Mouse (Mus musculus): ENCODE data around the gene Cdc42ep2. TPM values are rescaled to one million over a fixed set of nuclear protein-coding genes. Genes with fewer than 3 reads are reported as not detected.

Cdc42ep2 gene
- total RNA-seq, 2 experiments from 2014 or later = 9.3 to 9.5 TPM

DNA sequence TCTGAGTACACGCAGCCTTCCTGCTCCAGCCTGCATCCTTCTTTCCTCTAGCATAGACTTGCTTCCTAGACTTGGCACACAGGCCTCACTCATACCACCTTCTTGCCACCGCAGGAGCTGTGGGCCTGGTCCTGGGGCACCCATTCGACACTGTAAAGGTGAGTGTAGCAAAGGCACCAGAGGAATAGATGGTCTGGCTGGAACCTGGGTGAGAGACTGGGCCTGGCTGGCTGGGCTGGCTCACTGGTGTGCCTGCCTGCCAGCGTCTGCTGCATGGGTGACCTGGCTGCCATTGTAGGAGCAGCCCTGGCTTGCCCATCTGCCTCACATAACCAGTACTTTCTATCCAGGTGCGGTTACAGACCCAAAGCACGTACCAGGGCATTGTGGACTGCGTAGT, 44.9 kb downstream of the Cdc42ep2 start:
- DNase-seq = no peak
- intact Hi-C loops (cut with DNase I) = no loop called here

DNA sequence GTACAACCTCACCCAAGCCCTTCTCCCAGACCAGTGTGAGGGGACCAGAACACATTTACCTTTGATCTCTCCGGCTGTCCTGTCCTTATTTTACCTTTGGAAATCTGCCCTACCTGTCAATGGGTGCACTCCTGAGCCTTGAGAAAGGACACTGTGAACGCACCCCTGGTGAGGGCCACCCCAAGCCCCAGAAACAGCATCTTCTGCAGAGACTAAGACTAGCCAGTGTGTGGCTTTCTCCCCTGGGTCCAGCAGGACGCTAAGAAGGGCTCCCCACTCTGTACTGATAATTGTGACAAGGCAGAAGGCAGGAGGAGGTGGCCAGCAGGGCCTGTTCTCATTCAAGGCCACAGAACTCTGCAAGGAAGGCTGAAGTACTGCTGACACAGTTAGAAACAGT, 45.7 kb downstream of the Cdc42ep2 start:
- no peak for DNase-seq
- intact Hi-C loops (cut with DNase I) = loop anchor here (1.0 kb wide), 2 partner anchors 28 to 86 kb away; no protein-coding TSS in a partner anchor

DNA sequence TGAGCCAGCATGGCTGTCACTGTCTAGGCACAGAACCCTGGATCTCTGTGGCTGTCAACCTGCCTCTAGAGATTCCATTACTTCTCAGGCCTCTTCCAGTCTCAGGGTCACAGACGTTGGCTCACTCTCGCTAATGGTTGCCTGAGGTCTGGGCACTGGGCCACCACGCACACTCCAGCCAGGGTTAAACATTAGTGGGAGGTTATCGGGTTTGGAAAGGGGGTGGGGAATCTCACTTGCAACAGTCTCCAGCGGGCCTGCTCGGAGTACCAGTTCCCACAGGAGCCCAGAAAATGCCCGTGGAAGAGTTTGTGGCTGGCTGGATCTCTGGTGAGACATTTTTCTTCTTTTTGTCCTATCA, 46.3 kb downstream of the Cdc42ep2 start:
- peak in 1 of 2 experiments; percentile 25 for DNase-seq

DNA sequence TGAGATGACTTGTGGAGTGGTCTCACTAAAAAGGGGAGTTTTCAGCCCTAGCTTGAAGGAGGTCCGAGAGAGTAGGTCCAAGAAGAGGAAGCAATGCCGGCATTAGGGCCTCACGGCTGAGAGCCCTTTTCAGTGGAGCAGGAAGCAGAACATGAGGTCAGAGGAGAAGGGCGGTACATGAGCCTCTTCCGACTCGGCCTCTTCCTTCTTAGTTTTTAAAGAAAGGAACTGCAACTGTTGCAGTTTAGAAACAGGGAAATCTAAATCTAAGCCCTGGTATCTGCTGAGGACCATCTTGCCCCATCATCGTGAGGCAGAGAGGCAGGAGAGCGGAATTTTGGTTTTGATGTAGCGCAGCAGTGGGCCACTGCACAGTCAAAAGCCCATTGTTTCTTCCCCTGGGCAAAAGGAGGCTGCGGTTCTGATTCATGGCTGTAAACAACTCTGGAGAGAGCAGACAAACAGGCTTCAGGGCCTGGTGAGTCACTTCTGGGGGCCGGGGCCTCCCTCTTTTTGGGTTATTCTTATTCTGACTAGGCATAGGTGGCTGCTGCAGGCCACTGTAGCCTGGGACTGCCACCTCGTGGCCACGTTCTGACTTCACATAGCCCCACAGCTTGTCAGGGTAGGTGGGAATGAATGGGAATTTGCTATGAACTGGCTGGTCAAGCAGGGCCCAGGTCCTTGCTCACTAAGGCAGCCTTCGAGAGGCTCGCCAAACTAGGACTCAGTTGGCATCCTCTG, 46.8 kb downstream of the Cdc42ep2 start, which contains the start of gene Slc25a45:
Gene Slc25a45 (plus strand): TSS at position 191 of the 744 bp plus-strand sequence.
- intact Hi-C loops (cut with DNase I) = loop anchor here (1.0 to 2.0 kb wide), 3 partner anchors 26 to 91 kb away; no protein-coding TSS in a partner anchor
- DNase-seq = peak; percentile 70 to 74

More for the DNA sequence above, 46.3 kb downstream of the Cdc42ep2 start:
- intact Hi-C loops (cut with DNase I) = loop anchor here (1.0 kb wide), 2 partner anchors 27 to 85 kb away; no protein-coding TSS in a partner anchor

DNA sequence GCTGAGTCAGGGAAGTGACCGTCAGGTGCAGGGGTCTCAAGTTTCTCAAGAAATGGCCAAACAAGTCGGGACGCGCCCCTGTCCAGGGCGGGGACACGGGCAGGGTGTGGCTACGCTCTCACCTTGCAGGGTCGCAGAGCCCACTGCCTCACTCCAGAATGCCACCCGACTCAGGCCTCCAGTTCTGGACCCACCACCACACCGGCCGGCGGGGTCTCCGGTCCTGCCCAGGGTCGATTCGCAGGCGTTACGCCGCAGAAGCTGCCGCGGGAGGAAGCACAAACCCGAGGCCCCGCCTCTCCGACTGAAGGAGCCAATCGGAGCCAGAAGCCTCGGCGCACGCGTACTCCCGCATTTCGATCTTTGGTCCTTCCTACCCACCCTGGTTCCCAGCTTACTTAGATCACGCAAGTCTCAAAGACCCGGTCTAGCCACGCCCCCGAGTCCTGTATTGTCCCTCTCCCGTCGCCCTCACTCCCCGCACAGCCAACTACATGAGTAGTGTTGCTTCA, 49.6 kb downstream of the Cdc42ep2 start, which contains the start of gene Frmd8:
Gene Frmd8 (minus strand): TSS at position 306 of the 512 bp plus-strand sequence.
- intact Hi-C loops (cut with DNase I) = no loop called here
- DNase-seq = peak; percentile 93 to 94

DNA sequence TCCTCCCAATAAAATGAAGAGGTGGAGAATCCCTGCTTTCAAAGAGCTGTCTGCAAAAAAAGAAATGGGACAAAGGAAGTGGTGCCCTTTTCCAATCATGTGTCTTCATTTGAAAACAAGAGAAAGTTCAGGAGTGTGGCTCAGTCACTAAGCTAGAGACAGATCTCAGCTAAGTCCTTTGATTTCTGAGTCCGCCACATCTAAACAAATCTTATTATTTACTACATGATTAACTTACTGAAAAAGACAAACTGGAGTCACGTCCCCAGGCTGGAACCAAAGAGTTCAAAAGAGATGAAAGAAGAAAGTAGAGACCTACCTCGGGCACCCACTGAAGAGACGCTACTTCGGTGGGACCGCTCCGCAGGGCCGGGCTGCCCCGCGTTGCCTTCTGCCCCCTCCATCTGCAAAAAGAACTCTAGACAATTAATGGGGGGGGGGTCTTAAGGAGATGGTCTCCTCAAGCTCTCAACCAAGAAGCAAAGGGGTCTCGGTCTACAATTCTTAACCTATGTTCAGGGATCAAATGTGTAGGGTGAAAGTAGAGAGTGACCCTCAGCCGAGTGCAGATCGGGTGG, 50.1 kb downstream of the Cdc42ep2 start:
- intact Hi-C loops (cut with DNase I) = no loop called here
- no peak for DNase-seq

DNA sequence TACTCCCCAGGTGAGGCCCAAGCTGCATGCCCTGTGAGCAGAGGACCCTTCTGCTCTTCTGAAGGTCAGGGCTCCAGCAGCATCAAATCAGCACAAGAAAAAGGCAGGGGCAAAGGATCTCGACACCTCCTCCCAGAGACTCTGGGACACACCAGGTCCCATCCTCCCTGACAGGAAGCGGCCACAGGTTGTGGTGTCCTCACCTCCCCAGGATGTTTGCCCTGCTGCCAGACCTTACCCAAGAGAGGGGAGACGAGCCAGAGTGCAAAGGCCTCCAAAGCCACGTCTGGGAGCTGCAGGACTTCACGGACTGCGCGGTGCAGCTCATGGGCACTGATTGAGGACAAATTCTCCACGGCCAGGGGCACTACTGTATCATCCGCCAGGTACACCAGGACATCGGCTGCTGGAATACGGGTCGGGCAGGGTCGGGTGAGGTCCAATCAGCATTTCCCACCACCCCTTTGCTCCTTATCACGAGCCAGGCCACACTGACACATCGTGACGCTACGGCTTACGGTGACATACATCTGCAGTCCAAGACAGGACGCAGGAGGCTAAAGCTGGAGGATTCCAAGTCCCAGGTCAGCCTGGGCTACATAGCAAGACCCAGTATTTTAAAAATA, 51.6 kb downstream of the Cdc42ep2 start:
- intact Hi-C loops (cut with DNase I) = no loop called here
- DNase-seq = no peak

DNA sequence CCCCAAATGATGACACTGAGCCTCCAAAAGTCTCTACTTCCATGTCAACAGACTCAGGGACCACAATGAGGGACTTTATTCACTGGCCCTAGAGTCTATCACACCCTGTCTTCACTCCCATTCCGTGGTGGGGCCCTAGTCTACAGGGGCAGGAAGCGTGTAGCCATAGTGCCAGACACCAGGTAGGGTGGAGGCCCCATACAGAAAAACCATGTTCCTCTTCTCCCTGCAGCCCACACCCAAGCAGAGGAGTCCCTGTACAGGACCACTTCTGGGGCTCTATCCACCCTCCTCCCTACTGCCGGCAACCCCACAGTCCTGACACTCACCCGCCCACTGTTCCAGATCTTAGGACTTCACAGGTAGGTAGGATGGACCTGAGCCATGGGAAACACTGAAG, 52.1 kb downstream of the Cdc42ep2 start:
- intact Hi-C loops (cut with DNase I) = no loop called here
- no peak for DNase-seq

DNA sequence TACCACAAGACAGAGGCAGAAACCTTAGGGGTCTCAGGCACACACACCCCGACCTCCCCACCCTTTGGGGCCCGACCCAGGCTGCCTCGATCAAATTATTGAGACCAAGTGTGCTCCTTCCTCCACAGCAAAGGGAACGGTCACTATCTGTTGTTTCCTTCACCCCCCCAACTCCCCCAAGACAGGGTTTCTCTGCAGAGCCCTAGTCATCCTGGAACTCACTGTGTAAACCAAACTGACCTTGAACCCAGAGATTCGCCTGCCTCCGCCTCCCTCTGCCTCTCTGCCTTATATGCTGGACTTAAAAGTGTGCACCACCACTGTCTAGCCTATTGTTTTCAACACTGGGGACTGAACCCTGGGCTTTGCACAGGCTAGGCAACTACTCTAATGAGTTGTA, 52.9 kb downstream of the Cdc42ep2 start:
- DNase-seq = no peak
- intact Hi-C loops (cut with DNase I) = no loop called here

DNA sequence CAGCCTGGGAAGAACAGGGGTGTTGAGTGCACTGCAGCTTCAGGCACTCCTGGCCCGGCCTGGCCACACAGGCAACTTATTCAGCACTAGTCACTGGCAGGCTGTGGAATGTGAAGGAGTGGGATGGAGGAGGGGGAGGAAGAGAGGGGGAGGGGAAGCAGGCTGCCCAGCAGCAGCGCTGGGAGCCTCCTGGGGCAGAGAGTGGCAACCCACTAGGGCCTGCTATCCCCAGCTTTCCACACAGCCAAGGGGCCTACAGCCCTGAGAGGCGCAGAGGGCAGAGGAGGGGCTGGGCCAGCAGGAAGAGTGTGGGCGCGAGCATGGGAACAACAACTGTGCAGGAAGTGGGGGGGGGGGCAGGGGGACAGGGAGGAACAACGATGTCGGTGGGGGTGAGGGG, 53.3 kb downstream of the Cdc42ep2 start:
- peak in 1 of 2 experiments; percentile 43 for DNase-seq
- intact Hi-C loops (cut with DNase I) = no loop called here

DNA sequence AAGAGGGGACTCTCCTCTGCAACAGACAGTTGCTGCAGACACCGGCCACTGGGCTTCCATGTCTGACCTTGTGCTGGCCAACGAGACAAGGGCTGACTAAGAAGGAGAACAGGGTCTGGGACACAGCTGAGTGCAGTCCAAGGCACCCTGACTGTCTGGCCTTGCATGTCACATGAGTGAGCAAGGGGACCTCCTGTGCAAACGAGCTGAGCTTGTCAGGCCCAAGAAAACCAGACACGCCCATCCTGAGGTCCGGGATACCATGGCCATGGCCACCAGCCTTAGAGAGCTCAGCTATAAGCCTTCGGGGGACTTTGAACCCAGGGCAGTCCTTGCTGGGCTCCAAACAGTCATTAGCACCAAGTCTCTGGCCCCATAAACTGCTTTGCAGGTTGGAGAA, 56.5 kb downstream of the Cdc42ep2 start:
- intact Hi-C loops (cut with DNase I) = no loop called here

More for the DNA sequence above, 56.5 kb downstream of the Cdc42ep2 start:
- no peak for DNase-seq

Other genes with a start within 250 kb of the Cdc42ep2 start
- gene Map3k11, start 236.1 kb downstream of the Cdc42ep2 start, total RNA-seq (2021) = 10 to 100 TPM; 26.0 to 29.5 TPM
- gene Pcnx3, start 235.9 kb downstream of the Cdc42ep2 start, total RNA-seq (2021) = 10 to 100 TPM; 15.7 to 16.8 TPM
- not detected for gene Kcnk7, start 220.4 kb downstream of the Cdc42ep2 start, total RNA-seq (2021)
- 100 to 1,000 TPM; 135 to 136 TPM for gene Ehbp1l1, start 198.5 kb downstream of the Cdc42ep2 start, total RNA-seq (2021)
- gene Fam89b, start 195.2 kb downstream of the Cdc42ep2 start, total RNA-seq (2021) = 10 to 100 TPM; 29.3 to 32.6 TPM
- gene Ltbp3, start 183.9 kb downstream of the Cdc42ep2 start, total RNA-seq (2021) = 10 to 100 TPM; 36.5 to 42.2 TPM
- 10 to 100 TPM; 69.0 to 72.9 TPM for gene Scyl1, start 153.4 kb downstream of the Cdc42ep2 start, total RNA-seq (2021)
- 10 to 100 TPM; 11.4 to 11.7 TPM for gene Frmd8, start 49.5 kb downstream of the Cdc42ep2 start, total RNA-seq (2021)
- gene Slc25a45, start 47.0 kb downstream of the Cdc42ep2 start, total RNA-seq (2021) = 1 to 10 TPM; 3.4 to 4.2 TPM
- gene Tigd3, start 30.7 kb downstream of the Cdc42ep2 start, total RNA-seq (2021) = under 1 TPM; 0.57 to 0.64 TPM
- gene Dpf2, start 11.8 kb downstream of the Cdc42ep2 start, total RNA-seq (2021) = 10 to 100 TPM; 75.8 to 96.2 TPM
- 10 to 100 TPM; 10.6 to 10.9 TPM for gene Pola2, start 39.4 kb upstream of the Cdc42ep2 start, total RNA-seq (2021)
- gene Slc22a20, start 61.3 kb upstream of the Cdc42ep2 start, total RNA-seq (2021) = not detected
- gene Capn1, start 91.1 kb upstream of the Cdc42ep2 start, total RNA-seq (2021) = 10 to 100 TPM; 34.7 to 35.2 TPM
- gene Syvn1, start 121.8 kb upstream of the Cdc42ep2 start, total RNA-seq (2021) = 10 to 100 TPM; 19.4 to 26.4 TPM
- gene Mrpl49, start 133.0 kb upstream of the Cdc42ep2 start, total RNA-seq (2021) = 10 to 100 TPM; 36.2 to 39.7 TPM
- 100 to 1,000 TPM; 556 to 559 TPM for gene Fau, start 133.0 kb upstream of the Cdc42ep2 start, total RNA-seq (2021)
- 10 to 100 TPM; 11.3 to 11.5 TPM for gene Znhit2, start 136.4 kb upstream of the Cdc42ep2 start, total RNA-seq (2021)
- gene Tm7sf2, start 143.6 kb upstream of the Cdc42ep2 start, total RNA-seq (2021) = 1 to 10 TPM; 3.0 to 3.7 TPM
- gene Vps51, start 152.4 kb upstream of the Cdc42ep2 start, total RNA-seq (2021) = 10 to 100 TPM; 23.9 to 25.0 TPM
- not detected for gene Tmem262, start 155.2 kb upstream of the Cdc42ep2 start, total RNA-seq (2021)
- not detected for gene Gm28374, start 157.4 kb upstream of the Cdc42ep2 start, total RNA-seq (2021)
- gene Zfpl1, start 160.1 kb upstream of the Cdc42ep2 start, total RNA-seq (2021) = 10 to 100 TPM; 17.0 to 17.9 TPM
- under 1 TPM; 0.19 TPM for gene Cdca5, start 160.2 kb upstream of the Cdc42ep2 start, total RNA-seq (2021)
- not detected for gene AC131692.1, start 169.6 kb upstream of the Cdc42ep2 start, total RNA-seq (2021)
- not detected for gene Naaladl1, start 181.0 kb upstream of the Cdc42ep2 start, total RNA-seq (2021)
- gene Sac3d1, start 193.8 kb upstream of the Cdc42ep2 start, total RNA-seq (2021) = 1 to 10 TPM; 8.5 to 8.8 TPM
- 10 to 100 TPM; 12.8 to 13.3 TPM for gene Snx15, start 203.5 kb upstream of the Cdc42ep2 start, total RNA-seq (2021)
- gene Batf2, start 216.2 kb upstream of the Cdc42ep2 start, total RNA-seq (2021) = under 1 TPM; 0.69 to 0.89 TPM
- gene Arl2, start 216.7 kb upstream of the Cdc42ep2 start, total RNA-seq (2021) = 10 to 100 TPM; 57.7 to 67.5 TPM

Data from heart, postnatal 36 days (tissue).